Mouse (Mus musculus) liver, adult 2 months (tissue): ENCODE results near the gene Gm11037.

ENCODE experiments used
- CTCF ChIP-seq: fragments of 200-500 bp; IDR thresholded peaks from 2 replicates; pipeline ENCODE4 v1.5.1; 2011; ENCODE audit warnings: low read depth, low read length, control low read depth
- POLR2A ChIP-seq: fragments of 200-500 bp; IDR thresholded peaks from 2 replicates; pipeline ENCODE4 v1.6.1; 2011; ENCODE audit warnings: low read length, control low read depth; ENCODE audit not compliant: insufficient read depth; ENCODE audit errors: extremely low read depth

DNA sequence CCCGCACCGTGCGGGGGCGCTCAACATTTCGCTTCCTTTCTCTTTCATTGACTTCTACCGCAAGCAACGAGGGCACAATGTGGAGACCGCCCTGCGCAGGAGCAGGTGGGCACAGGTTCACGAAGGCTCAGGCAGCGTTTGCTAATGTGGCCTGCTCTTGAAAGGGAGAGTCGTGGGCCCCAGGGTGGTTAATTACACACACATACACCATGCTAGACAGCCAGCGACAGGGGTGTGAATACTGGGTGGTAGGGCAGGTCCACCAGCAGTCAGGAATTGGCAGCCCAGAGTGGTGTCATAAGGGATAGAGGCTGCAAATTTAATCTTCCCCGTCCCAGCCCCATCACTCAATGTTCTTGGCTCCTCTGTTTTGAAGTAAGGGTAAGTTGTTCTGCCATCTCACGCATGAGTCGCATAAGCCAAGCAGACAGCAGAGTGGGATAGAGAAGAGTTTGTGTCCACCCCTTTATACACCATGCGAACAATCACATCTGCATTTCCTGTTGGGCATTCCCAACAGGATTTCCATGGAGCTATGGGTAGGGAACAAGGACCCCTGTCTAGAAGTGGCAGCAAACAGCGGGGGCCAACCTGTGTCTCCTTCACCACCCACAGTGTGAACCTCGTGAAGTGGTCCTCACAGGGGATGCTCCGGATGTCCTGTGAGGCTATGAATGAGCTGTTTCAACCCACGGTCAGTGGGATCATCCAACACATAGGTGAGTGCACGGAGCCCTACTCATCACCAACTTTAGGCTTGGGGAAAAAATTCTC is 9.9 kb downstream of the Gm11037 start:
- no peak for TF ChIP-seq POLR2A
- no peak for TF ChIP-seq CTCF
